Mouse (Mus musculus) heart, postnatal 0 days (tissue): ENCODE measurements around the gene Cyp1a2. TPM values are rescaled to one million over a fixed set of nuclear protein-coding genes. Genes with fewer than 3 reads are reported as not detected.
A peak's percentile ranks its signal among the peaks of the same experiment; 100 is the strongest.

Source experiments
- ATAC-seq: fragments of 200-750 bp; cut with Nextera tagmentation; 2 replicates; pipeline ENCODE4 v1.8.0; 2017; ENCODE audit warnings: low read depth, moderate number of reproducible peaks, moderate library complexity; ENCODE audit not compliant: insufficient read depth
- DNase-seq: peaks from one replicate; pipeline ENCODE4 v3.0.0-alpha.2; 2016; ENCODE audit warnings: low spot score
- H3K27ac ChIP-seq: fragments of 300-500 bp; sonication (generic); 2 replicates; pipeline ENCODE4 v1.5.1; 2014; ENCODE audit warnings: low read depth, mild to moderate bottlenecking
- H3K27me3 ChIP-seq: fragments of 300-500 bp; sonication (generic); 2 replicates; pipeline ENCODE4 v1.6.1; 2014; ENCODE audit warnings: low read length, mixed read lengths; ENCODE audit not compliant: control insufficient read depth, insufficient read depth
- H3K36me3 ChIP-seq: fragments of 300-500 bp; sonication (generic); replicated peaks from 2 replicates; pipeline ENCODE4 v1.6.1; 2014; ENCODE audit warnings: low read length, mixed read lengths; ENCODE audit not compliant: control insufficient read depth, insufficient read depth
- H3K4me1 ChIP-seq: fragments of 300-500 bp; sonication (generic); 2 replicates; pipeline ENCODE4 v1.6.1; 2014; ENCODE audit warnings: antibody characterized with exemption; ENCODE audit not compliant: control insufficient read depth, insufficient read depth
- H3K4me2 ChIP-seq: fragments of 300-500 bp; sonication (generic); 2 replicates; pipeline ENCODE4 v1.6.1; 2014; ENCODE audit warnings: low read depth, mild to moderate bottlenecking, low read length, moderate library complexity
- H3K4me3 ChIP-seq: fragments of 300-500 bp; sonication (generic); 2 replicates; pipeline ENCODE4 v1.5.1; 2014; ENCODE audit warnings: low read depth, low read length
- H3K9ac ChIP-seq: fragments of 300-500 bp; sonication (generic); replicated peaks from 2 replicates; pipeline ENCODE4 v1.6.1; 2014; ENCODE audit warnings: low read depth, low read length, mixed read lengths
- H3K9me3 ChIP-seq: fragments of 300-500 bp; sonication (generic); replicated peaks from 2 replicates; pipeline ENCODE4 v1.6.1; 2016; ENCODE audit warnings: low read length; ENCODE audit not compliant: control insufficient read depth
- CTCF ChIP-seq: IDR thresholded peaks from 2 replicates; pipeline ENCODE4 v1.5.1; 2016; ENCODE audit warnings: antibody characterized with exemption, control low read depth, low read depth
- EP300 ChIP-seq: IDR thresholded peaks from 2 replicates; pipeline ENCODE4 v1.6.1; 2016; ENCODE audit warnings: antibody characterized with exemption, low read depth
- WGBS: fragments of 180-500 bp; shearing (Covaris S2); extraction: QIAGEN DNeasy Blood & Tissue Kit; methylation state at CpG from one replicate; pipeline ENCODE4 v1.1.7; 2014; 5-methylcytosine and 5-hydroxymethylcytosine counted together
- polyA plus RNA-seq: library from polyadenylated mRNA; unstranded; fragments of >200 nt; fragmentation: Nextera tagmentation; extraction: Ambion mirVana; gene quantifications from 2 replicates; pipeline ENCODE4 v1.2.1, GENCODE M21; 2015
- total RNA-seq: library from RNA; depleted of rRNA; stranded (reverse); fragments of >200 nt; gene quantifications from 2 replicates; pipeline ENCODE4 v1.2.3, GENCODE M21; 2014; ENCODE audit warnings: low replicate concordance

Gene Cyp1a2
- total and polyA plus RNA-seq, 2 experiments from 2014 or later: not detected

DNA sequence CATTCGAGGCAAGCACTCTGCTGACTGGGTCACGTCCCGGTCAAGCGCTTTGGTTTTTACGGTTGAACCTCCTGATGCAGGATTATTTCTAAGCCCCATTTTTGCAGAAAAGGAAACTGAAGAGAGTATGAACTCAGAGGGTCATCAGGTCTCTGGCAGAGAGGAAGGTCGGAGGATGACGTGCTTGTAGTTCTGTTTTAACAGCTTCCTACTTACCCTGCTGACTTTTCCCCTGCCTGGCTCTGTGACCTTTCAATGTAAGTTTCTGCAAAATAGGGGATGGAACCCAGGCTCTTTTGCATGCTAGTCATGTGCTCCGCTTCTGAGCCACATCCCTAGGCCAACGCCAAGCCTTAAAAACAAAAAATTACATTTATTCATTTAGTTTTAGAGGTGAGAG, 31.2 kb downstream of the Cyp1a2 start:
- Histone ChIP-seq H3K27me3 (no peaks in the 10 kb centered on the region), H3K4me3 (no peak overlapping the region), H3K36me3 (no peaks in the 10 kb centered on the region), H3K4me1 (peaks cover 9% of the 10 kb centered on the region; the same call in 1 of the 2 replicates), H3K9ac (no peak overlapping the region), H3K9me3 (no peaks in the 10 kb centered on the region), H3K27ac (no peak overlapping the region; the same call in 1 of the 2 replicates), H3K4me2 (no peak overlapping the region)
- WGBS: 72% methylated on average over 9 of the region's 9 CpGs
- TF ChIP-seq EP300 (no peak), CTCF (no peak)
- DNase-seq (no peak), ATAC-seq (no peak)

DNA sequence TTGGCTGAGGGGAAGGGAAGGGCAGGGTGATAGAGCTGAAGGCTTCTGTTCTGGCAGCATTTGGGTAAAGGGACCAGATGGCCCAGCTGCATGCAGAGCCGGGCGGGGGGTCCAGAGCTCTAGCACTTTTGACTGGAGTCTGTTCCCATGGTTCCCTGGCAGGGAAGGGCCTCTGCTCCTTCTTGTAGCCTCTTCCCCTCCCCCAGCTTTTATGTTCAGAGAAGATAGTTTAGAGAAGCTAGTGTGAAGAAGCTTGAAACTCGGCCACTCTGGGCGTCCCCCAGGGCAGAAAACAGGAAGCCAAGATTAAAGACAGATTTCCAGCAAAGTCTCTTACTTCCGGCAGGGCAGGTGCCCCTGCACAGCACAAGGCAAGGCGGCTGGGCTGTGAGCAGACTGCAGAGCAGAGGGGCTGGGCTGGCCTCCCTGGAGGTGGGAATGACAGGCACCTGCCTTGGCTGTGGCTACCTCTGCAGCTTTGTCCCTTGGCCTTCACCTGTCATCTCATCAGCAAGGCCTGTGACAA, 32.7 kb downstream of the Cyp1a2 start:
- no peak for TF ChIP-seq EP300
- TF ChIP-seq CTCF: no peak
- no peak overlapping the region for H3K9ac ChIP-seq
- H3K4me2 ChIP-seq: no peak overlapping the region; the same call in 1 of the 2 replicates
- 43% methylated on average over 6 of the region's 6 CpGs for WGBS
- no peak overlapping the region for H3K4me3 ChIP-seq
- H3K9me3 ChIP-seq: no peaks in the 10 kb centered on the region
- peaks cover 9% of the 10 kb centered on the region; the same call in 1 of the 2 replicates for H3K4me1 ChIP-seq
- H3K27me3 ChIP-seq: no peaks in the 10 kb centered on the region
- DNase-seq (no peak), ATAC-seq (no peak)
- peak overlapping the region; percentile 58; the same call in 1 of the 2 replicates for H3K27ac ChIP-seq
- H3K36me3 ChIP-seq: no peaks in the 10 kb centered on the region

DNA sequence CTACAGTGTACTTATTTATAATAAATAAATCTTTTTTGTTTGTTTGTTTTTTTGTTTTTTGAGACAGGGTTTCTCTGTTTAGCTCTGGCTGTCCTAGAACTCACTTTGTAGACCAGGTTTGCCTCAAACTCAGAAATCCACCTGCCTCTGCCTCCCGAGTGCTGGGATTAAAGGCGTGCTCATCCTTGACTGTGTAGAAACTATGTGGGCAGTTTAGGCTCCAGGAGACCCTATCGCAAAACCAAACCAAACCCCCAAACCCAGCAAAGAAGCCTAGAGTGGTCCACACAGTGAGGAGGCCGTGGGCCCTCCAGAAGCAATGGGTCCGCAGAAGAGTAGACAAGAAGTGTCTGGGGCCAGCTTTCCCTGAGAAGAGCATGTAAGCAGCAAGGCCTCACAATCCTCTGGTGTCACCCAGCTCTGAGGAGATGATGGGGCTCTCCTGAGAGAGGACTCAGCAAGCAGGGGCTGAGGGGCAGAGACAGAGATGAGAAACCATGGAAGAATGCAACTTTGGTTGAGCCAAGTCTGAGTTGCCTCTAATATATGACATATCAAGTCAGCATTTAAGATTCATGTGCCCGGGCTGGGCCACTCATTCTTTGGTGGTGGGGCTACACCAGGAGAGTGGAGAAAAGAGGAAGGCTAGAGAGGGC, 33.2 kb downstream of the Cyp1a2 start:
- H3K9me3 ChIP-seq: no peaks in the 10 kb centered on the region
- H3K27me3 ChIP-seq: no peaks in the 10 kb centered on the region
- WGBS: 86% methylated on average over 6 of the region's 6 CpGs
- H3K4me2 ChIP-seq: no peak overlapping the region; the same call in 1 of the 2 replicates
- H3K36me3 ChIP-seq: no peaks in the 10 kb centered on the region
- ATAC-seq: no peak
- peaks cover 11% of the 10 kb centered on the region; the same call in 1 of the 2 replicates for H3K4me1 ChIP-seq
- TF ChIP-seq EP300 (no peak), CTCF (no peak)
- H3K27ac ChIP-seq: peak overlapping the region; percentile 58; the same call in 1 of the 2 replicates
- DNase-seq: no peak
- no peak overlapping the region for H3K4me3 ChIP-seq
- no peak overlapping the region for H3K9ac ChIP-seq

DNA sequence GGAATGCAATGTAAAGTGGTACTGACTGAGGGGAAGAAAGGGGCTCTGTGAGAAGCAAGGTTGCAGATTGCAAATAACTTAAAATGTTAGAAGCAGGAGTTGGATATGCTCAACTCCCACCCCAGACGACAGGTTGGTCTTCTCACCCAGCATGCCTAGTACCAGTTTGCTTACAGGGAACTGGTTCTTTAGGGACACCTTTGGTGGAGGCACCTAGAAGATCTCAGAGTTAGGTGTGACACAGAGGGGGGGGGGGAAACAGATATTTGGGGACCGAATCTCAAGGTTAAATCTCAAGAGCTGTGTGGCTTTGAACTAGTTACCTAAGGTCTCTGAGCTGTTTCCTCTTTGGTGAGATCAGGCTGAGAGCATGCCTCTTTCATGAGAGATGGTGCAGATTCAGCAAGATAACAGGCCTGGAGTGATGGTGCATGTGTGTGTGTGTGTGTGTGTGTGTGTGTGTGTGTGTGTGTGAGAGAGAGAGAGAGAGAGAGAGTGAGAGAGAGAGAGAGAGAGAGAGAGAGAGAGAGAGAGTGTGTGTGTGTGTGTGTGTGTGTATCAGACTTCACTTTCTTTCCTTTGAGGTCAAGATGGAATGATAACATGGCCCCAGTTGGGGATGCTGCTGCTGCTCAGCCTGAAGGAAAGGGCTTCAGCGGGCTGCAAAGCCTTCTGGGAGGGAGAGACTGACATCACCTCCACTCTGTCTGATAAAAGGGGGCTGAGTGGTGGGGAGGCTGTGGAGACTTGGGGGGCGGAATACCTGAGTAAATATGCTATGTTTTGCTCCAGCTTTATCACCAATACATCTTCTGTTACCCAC, 36.0 kb downstream of the Cyp1a2 start:
- Histone ChIP-seq H3K4me2 (no peak overlapping the region), H3K9me3 (no peaks in the 10 kb centered on the region), H3K4me3 (no peak overlapping the region), H3K36me3 (no peaks in the 10 kb centered on the region), H3K27me3 (no peaks in the 10 kb centered on the region), H3K27ac (peak overlapping the region; percentile 2; the same call in 1 of the 2 replicates), H3K4me1 (peaks cover 30% of the 10 kb centered on the region), H3K9ac (no peak overlapping the region)
- ATAC-seq: no peak
- DNase-seq: no peak
- 70% methylated on average over 4 of the region's 4 CpGs for WGBS
- TF ChIP-seq CTCF (no peak), EP300 (no peak)

DNA sequence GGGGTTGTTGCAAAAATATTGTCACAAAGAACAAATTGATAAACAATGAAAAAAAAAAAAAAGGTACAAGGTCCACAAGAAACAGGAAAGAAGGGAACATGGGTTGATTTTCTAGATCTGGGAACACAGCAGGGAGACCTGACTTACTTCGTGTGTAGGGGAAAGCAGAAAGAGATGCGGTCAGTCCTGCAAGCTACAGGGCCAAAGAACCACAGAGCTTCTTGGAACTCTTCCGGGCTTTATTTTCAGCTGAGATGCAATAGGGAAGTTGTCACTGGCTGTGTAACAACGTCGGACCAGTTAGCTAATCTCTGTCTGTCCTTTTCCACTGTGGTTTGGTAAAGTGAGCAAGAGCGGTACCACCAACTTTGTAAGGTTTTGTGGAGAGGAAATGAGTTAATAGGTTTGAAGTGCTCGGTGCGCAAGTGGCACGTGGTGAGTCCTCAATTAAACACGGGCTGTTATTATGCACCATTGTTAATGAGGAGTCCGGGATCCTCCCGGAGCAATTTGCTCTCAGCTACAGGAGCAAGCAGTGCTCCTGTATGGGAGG, 36.9 kb downstream of the Cyp1a2 start:
- Histone ChIP-seq H3K4me2 (no peak overlapping the region), H3K9me3 (no peaks in the 10 kb centered on the region), H3K4me3 (no peak overlapping the region), H3K27ac (peak overlapping the region; percentile 2; the same call in 1 of the 2 replicates), H3K9ac (no peak overlapping the region), H3K36me3 (no peaks in the 10 kb centered on the region), H3K4me1 (peaks cover 30% of the 10 kb centered on the region), H3K27me3 (no peaks in the 10 kb centered on the region)
- 70% methylated on average over 12 of the region's 12 CpGs for WGBS
- DNase-seq (no peak), ATAC-seq (no peak)
- TF ChIP-seq CTCF: no peak
- TF ChIP-seq EP300: no peak
